23 mouse cellular contexts compared by ENCODE assay signal in genomic region chr9:116184903-116185302, GRCm38 (mm10). TPM values are rescaled to one million over a fixed set of nuclear protein-coding genes. Genes with fewer than 3 reads are reported as not detected.
DNase-seq lines count a peak whose midpoint lies in the region; ATAC-seq and TF ChIP-seq lines count a peak whose summit lies in the region.
"Had no signal": no experiment of that assay in that cellular context is flagged by ENCODE, and none has a peak within 500 bp of the region (broad histone marks: within the 10 kb centered on the region; RNA-seq: fewer than 3 reads in every experiment).

No protein-coding gene starts in this region.

- no peaks in the 10 kb centered on the region for H3K36me3 ChIP-seq in hindbrain, embryonic 12.5 days
- H3K36me3 ChIP-seq: embryonic facial prominence, embryonic 15.5 days; forebrain, embryonic 10.5 days; heart, embryonic 15.5 days; intestine, embryonic 15.5 days had no signal

- 92% methylated on average over 5 of the region's 5 CpGs for WGBS in hindbrain, embryonic 12.5 days

- no peaks in the 10 kb centered on the region for H3K4me1 ChIP-seq in hindbrain, embryonic 12.5 days
- H3K4me1 ChIP-seq: embryonic facial prominence, embryonic 15.5 days; forebrain, embryonic 10.5 days; heart, embryonic 15.5 days had no signal

- TF ChIP-seq CTCF in layer of hippocampus, adult 2 months (conservative IDR thresholded peaks at IDR 0.05), result no peak

- H3K27ac ChIP-seq in layer of hippocampus, adult 2 months, result no peak overlapping the region
- H3K27ac ChIP-seq in hindbrain, embryonic 12.5 days, result no peak overlapping the region
- H3K27ac ChIP-seq: embryonic facial prominence, embryonic 15.5 days; forebrain, embryonic 10.5 days; heart, adult 2 months; heart, embryonic 15.5 days; hindbrain, embryonic 14.5 days; intestine, embryonic 15.5 days had no signal

- no peak overlapping the region for H3K4me2 ChIP-seq in hindbrain, embryonic 12.5 days (replicated peaks)
- H3K4me2 ChIP-seq: embryonic facial prominence, embryonic 15.5 days; heart, embryonic 11.5 days; heart, embryonic 15.5 days; hindbrain, embryonic 14.5 days; intestine, embryonic 15.5 days had no signal

- DNase-seq in 3T3-L1 (ENCODE audit: low read depth, low spot score), result peak; percentile 12
- DNase-seq in B cell, adult 2 months, result peak; percentile 41
- peak; percentile 41 for DNase-seq in brain, adult 2 months (ENCODE audit: low read depth, low spot score)
- DNase-seq in layer of hippocampus, adult 2 months (ENCODE audit: low spot score in 2 of 2), result no peak
- DNase-seq in layer of hippocampus, adult 11-12 months (ENCODE audit: low spot score), result no peak
- DNase-seq: adrenal gland, postnatal 14 days; cerebellum, adult 2 months; cerebellum, postnatal 10 days; embryo, embryonic 11 days; gastrocnemius, postnatal 14 days; heart, adult 2 months; heart, postnatal 14 days had no signal

- no peak overlapping the region for H3K9ac ChIP-seq in hindbrain, embryonic 12.5 days
- H3K9ac ChIP-seq: embryonic facial prominence, embryonic 15.5 days; heart, embryonic 15.5 days; hindbrain, embryonic 14.5 days; intestine, embryonic 15.5 days had no signal

- H3K4me3 ChIP-seq in layer of hippocampus, adult 2 months, result no peak overlapping the region
- H3K4me3 ChIP-seq in hindbrain, embryonic 12.5 days, result no peak overlapping the region
- H3K4me3 ChIP-seq: embryonic facial prominence, embryonic 15.5 days; erythroblast, embryonic 14.5 days; forebrain, embryonic 10.5 days; heart, adult 2 months; heart, embryonic 15.5 days; intestine, embryonic 15.5 days had no signal

- H3K9me3 ChIP-seq in hindbrain, embryonic 12.5 days (replicated peaks), result no peaks in the 10 kb centered on the region
- H3K9me3 ChIP-seq: embryonic facial prominence, embryonic 15.5 days; forebrain, embryonic 10.5 days; heart, embryonic 15.5 days; intestine, embryonic 15.5 days had no signal

- no peak for ATAC-seq in hindbrain, embryonic 12.5 days (ENCODE audit: low FRiP score)
- ATAC-seq: activated CD4-positive, CD25-positive, alpha-beta regulatory T cell, adult 4 months; forebrain, embryonic 14.5 days; intestine, embryonic 15.5 days had no signal

- no peaks in the 10 kb centered on the region for H3K27me3 ChIP-seq in hindbrain, embryonic 12.5 days
- H3K27me3 ChIP-seq: embryonic facial prominence, embryonic 15.5 days; heart, embryonic 15.5 days; intestine, embryonic 15.5 days had no signal

RNA-seq across cellular contexts. Expression of gene Tgfbr2, which starts 9.7 kb away (rescaled TPM):
- total RNA-seq in layer of hippocampus, adult 2 months (2021), result 10 to 100 TPM; 10.7 to 11.7 TPM
- polyA plus RNA-seq in hindbrain, embryonic 12.5 days (2016; fragmentation: Nextera tagmentation; extraction: Ambion mirVana), result 18.9 and 19.3 TPM in 2 replicates
- total RNA-seq: MEL had no signal

Comparison
In these comparisons a context has a peak if more than half of its experiments do, and no peak if none do; other contexts are left out.
1. DNase-seq: peak in 3T3-L1 (single experiment), B cell, adult 2 months (2 of 2) and brain, adult 2 months (single experiment); none in layer of hippocampus, adult 2 months (0 of 2) and layer of hippocampus, adult 11-12 months (single experiment).